Mouse (Mus musculus): ENCODE measurements around the gene Ube2d2b. TPM values are rescaled to one million over a fixed set of nuclear protein-coding genes. Genes with fewer than 3 reads are reported as not detected.

Ube2d2b gene
- total and polyA plus RNA-seq, 2 experiments from 2014 or later: 0.14 TPM; not detected in 1

DNA sequence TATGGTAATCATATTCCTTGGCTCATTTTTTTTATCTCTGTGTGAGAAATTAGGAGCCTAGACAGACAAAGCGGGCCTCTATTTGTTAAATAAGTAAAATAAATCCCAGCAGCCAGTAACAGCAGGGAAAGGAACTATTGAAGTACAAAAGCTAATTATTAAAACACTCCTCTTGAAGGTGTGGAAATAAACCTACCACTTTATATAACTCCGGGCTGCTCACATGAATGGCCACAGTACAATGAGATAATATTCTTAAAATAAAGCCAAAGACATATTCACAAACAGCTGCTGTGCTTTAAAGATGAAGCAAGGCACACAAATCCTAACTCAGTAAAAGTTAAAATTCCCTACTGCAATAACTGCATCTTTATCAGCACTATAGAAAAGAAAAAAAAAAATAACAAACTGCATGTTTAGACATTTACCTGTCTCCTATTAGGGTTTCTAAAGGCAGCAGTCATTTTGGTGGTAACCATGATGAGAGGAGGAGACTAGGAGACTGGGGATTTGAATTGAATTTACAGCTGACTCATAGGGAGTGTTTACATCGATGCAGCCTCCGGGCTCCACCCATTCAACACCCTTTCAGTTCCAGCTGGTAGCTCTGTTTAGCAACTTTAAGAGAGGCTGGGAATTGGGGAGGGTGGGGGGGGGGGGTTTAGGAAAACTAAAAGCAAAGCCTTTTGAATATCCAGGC, 44.8 kb downstream of the Ube2d2b start, which contains the start of gene Evi5:
Gene Evi5, minus strand, starts transcription at position 547 of the 700 bp plus-strand sequence.
- ATAC-seq (no peak), DNase-seq (ENCODE audit: low spot score) (no peak)
- Histone ChIP-seq H3K4me2 (ENCODE audit: low read depth, low read length) (no peak within 1 kb of the TSS), H3K27me3 (ENCODE audit: insufficient read depth, low read length) (no peaks in the 10 kb centered on the region), H3K9ac (replicated peaks; ENCODE audit: low read length) (no peak within 1 kb of the TSS), H3K36me3 (ENCODE audit: insufficient read depth, low read length) (no peaks in the 10 kb centered on the region), H3K27ac (no peak within 1 kb of the TSS), H3K4me1 (ENCODE audit: insufficient read depth, low read length) (no peaks in the 10 kb centered on the region), H3K4me3 (ENCODE audit: low read length) (no peak within 1 kb of the TSS), H3K9me3 (ENCODE audit: low read length) (no peaks in the 10 kb centered on the region)
- no peak for TF ChIP-seq CTCF (IDR thresholded peaks at IDR 0.05; ENCODE audit: low read depth)
- 46% methylated on average over 4 of the region's 4 CpGs for WGBS

GRCm38 (mm10) chr5:107875261-107875611, 45.3 kb downstream of the Ube2d2b start:
- H3K9me3 ChIP-seq (ENCODE audit: low read length): no peaks in the 10 kb centered on the region
- no peaks in the 10 kb centered on the region for H3K27me3 ChIP-seq (ENCODE audit: insufficient read depth, low read length)
- H3K9ac ChIP-seq (replicated peaks; ENCODE audit: low read length): no peak overlapping the region
- H3K27ac ChIP-seq: no peak overlapping the region
- TF ChIP-seq CTCF (IDR thresholded peaks at IDR 0.05; ENCODE audit: low read depth): no peak
- H3K4me2 ChIP-seq (ENCODE audit: low read depth, low read length): no peak overlapping the region
- no peaks in the 10 kb centered on the region for H3K36me3 ChIP-seq (ENCODE audit: insufficient read depth, low read length)
- no peaks in the 10 kb centered on the region for H3K4me1 ChIP-seq (ENCODE audit: insufficient read depth, low read length)
- H3K4me3 ChIP-seq (ENCODE audit: low read length): no peak overlapping the region
- ATAC-seq (no peak), DNase-seq (ENCODE audit: low spot score) (no peak)

DNA sequence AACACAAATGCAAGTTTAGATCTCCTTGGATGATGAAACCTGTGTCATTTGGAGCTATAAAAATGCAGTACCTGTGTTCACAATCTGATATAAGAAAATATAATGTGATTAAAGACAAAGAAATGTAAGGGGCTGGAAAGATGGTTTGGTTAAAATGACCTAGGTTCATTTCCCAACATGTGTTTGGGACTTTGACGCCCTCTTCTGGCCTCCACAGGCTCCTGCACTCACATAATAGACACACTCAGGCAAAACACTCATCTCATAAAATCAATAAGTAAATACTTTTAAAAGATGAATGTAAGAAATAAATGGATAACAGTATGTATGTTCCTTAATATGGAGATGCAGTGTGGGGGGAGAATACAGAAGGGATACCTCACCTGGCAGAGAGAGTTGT, 47.2 kb downstream of the Ube2d2b start:
- Histone ChIP-seq H3K27me3 (ENCODE audit: insufficient read depth, low read length) (no peaks in the 10 kb centered on the region), H3K4me1 (ENCODE audit: insufficient read depth, low read length) (no peaks in the 10 kb centered on the region), H3K27ac (no peak overlapping the region), H3K4me2 (ENCODE audit: low read depth, low read length) (no peak overlapping the region), H3K4me3 (ENCODE audit: low read length) (no peak overlapping the region), H3K9me3 (ENCODE audit: low read length) (no peaks in the 10 kb centered on the region), H3K36me3 (ENCODE audit: insufficient read depth, low read length) (no peaks in the 10 kb centered on the region), H3K9ac (replicated peaks; ENCODE audit: low read length) (no peak overlapping the region)
- WGBS: 84% methylated on average over 1 of the region's 1 CpGs
- DNase-seq (ENCODE audit: low spot score): no peak
- no peak for ATAC-seq
- no peak for TF ChIP-seq CTCF (IDR thresholded peaks at IDR 0.05; ENCODE audit: low read depth)

GRCm38 (mm10) chr5:107880710-107881109, 50.8 kb downstream of the Ube2d2b start:
- no peak overlapping the region for H3K27ac ChIP-seq
- no peaks in the 10 kb centered on the region for H3K27me3 ChIP-seq (ENCODE audit: insufficient read depth, low read length)
- TF ChIP-seq CTCF (IDR thresholded peaks at IDR 0.05; ENCODE audit: low read depth): no peak
- no peak overlapping the region for H3K4me2 ChIP-seq (ENCODE audit: low read depth, low read length)
- no peaks in the 10 kb centered on the region for H3K4me1 ChIP-seq (ENCODE audit: insufficient read depth, low read length)
- no peak for ATAC-seq
- DNase-seq (ENCODE audit: low spot score): no peak
- H3K4me3 ChIP-seq (ENCODE audit: low read length): no peak overlapping the region
- H3K9me3 ChIP-seq (ENCODE audit: low read length): no peaks in the 10 kb centered on the region
- no peak overlapping the region for H3K9ac ChIP-seq (replicated peaks; ENCODE audit: low read length)
- WGBS: 84% methylated on average over 5 of the region's 5 CpGs
- H3K36me3 ChIP-seq (ENCODE audit: insufficient read depth, low read length): no peaks in the 10 kb centered on the region

Other genes with a start within 250 kb of the Ube2d2b start
- 11.1 and 14.3 TPM in 2 replicates for gene Rpap2, start 232.7 kb upstream of the Ube2d2b start, total RNA-seq (2014; rRNA removed)
- 21.5 and 23.4 TPM in 2 replicates for gene Rpap2, start 232.7 kb upstream of the Ube2d2b start, polyA plus RNA-seq (2015; fragmentation: Nextera tagmentation; extraction: Ambion mirVana)
- 6.6 and 17.8 TPM in 2 replicates for gene Glmn, start 232.2 kb upstream of the Ube2d2b start, total RNA-seq (2014; rRNA removed)
- 32.6 and 33.6 TPM in 2 replicates for gene Glmn, start 232.2 kb upstream of the Ube2d2b start, polyA plus RNA-seq (2015; fragmentation: Nextera tagmentation; extraction: Ambion mirVana)
- 0.05 TPM in 1 of 2 replicates, not detected in the other for gene Gfi1, start 104.1 kb upstream of the Ube2d2b start, total RNA-seq (2014; rRNA removed)
- 0.06 TPM in 1 of 2 replicates, not detected in the other for gene Gfi1, start 104.1 kb upstream of the Ube2d2b start, polyA plus RNA-seq (2015; fragmentation: Nextera tagmentation; extraction: Ambion mirVana)
- 56.0 and 57.7 TPM in 2 replicates for gene Evi5, start 45.0 kb downstream of the Ube2d2b start, total RNA-seq (2014; rRNA removed)
- 60.1 and 66.3 TPM in 2 replicates for gene Evi5, start 45.0 kb downstream of the Ube2d2b start, polyA plus RNA-seq (2015; fragmentation: Nextera tagmentation; extraction: Ambion mirVana)
- 78.0 and 106 TPM in 2 replicates for gene Rpl5, start 70.4 kb downstream of the Ube2d2b start, total RNA-seq (2014; rRNA removed)
- 51.7 and 57.8 TPM in 2 replicates for gene Rpl5, start 70.4 kb downstream of the Ube2d2b start, polyA plus RNA-seq (2015; fragmentation: Nextera tagmentation; extraction: Ambion mirVana)
- 16.4 and 28.8 TPM in 2 replicates for gene Fam69a, start 157.0 kb downstream of the Ube2d2b start, total RNA-seq (2014; rRNA removed)
- gene Fam69a, start 157.0 kb downstream of the Ube2d2b start, polyA plus RNA-seq (2015; fragmentation: Nextera tagmentation; extraction: Ambion mirVana): 73.6 and 79.5 TPM in 2 replicates
- 36.0 and 41.4 TPM in 2 replicates for gene Mtf2, start 235.6 kb downstream of the Ube2d2b start, total RNA-seq (2014; rRNA removed)
- gene Mtf2, start 235.6 kb downstream of the Ube2d2b start, polyA plus RNA-seq (2015; fragmentation: Nextera tagmentation; extraction: Ambion mirVana): 48.7 and 55.7 TPM in 2 replicates

Data from hindbrain, postnatal 0 days (tissue).